Mouse (Mus musculus): ENCODE results near the gene Pde4c.

DNA sequence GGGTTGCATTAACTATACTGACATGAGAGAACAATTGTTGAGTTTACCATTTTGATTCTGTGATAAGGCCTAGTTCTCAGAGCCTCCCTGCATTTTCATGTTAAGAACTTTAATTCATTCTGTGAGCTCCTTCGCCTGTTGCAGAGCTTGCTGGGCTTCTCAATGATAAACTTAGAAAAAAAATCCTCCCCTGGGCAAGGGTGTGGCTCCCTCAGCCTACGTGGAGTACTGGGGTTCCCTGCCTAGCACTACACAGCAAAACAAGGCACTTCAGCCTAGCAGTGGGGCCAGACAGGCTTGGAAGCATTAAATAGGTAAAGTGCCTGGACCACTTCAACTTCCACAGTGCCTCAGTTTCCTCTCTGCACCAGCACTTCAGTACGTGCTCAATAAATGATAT lies 42.1 kb upstream of the Pde4c start:
- TF ChIP-seq CTCF (IDR thresholded peaks at IDR 0.05; ENCODE audit: low read depth) (no peak), EP300 (IDR thresholded peaks at IDR 0.05; ENCODE audit: low read depth) (no peak)

Measured in liver, embryonic 14.5 days (tissue).